Mouse (Mus musculus) right cerebral cortex, adult 2 months (tissue): Measurements from ENCODE around the gene Il15ra.

Experiments
- DNase-seq, 2 experiments: peaks; one replicate each; pipeline ENCODE4 v3.0.0; 2021 to 2022; ENCODE audit warnings: low spot score in 2 of 2

The Il15ra gene

DNA sequence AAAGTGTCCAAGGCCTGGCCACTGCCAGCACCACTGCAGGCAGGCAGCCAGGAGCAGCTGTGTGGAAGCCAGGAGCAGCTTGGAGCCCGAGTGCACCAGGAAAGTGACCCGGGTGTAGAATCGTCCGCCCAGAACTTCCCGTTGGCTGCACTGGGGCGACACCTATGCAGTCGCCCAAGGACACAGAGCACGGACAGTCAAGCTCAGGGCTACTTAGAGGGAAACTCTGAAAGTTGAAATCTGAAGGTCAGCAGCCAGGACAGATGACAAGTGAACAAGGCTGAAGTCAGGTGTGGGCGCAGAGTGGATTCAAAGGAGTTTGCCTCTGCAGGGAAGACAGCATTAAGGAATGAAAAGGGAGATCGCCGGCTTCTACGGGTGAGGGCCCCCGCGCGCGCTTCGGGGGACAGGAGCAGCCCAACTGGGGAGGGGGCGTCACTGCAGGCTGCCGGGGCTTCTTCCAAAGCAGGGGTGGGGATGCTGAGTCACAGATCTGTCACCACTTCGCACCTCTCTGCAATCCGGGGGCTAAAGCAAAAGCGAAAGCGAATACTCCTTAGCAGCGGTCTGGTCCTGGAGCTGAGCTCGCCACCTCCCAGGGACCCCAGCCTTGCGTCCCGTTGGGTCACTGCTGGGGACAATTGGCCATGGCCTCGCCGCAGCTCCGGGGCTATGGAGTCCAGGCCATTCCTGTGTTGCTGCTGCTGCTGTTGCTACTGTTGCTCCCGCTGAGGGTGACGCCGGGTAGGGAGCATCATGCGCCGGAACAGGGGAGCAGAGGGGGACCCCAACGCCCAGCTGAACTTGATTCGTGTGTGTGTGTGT is at the start of gene Il15ra:
Gene Il15ra (plus strand): TSS at position 90 of the 825 bp plus-strand sequence.
- DNase-seq = peak; percentile 63 to 69

DNA sequence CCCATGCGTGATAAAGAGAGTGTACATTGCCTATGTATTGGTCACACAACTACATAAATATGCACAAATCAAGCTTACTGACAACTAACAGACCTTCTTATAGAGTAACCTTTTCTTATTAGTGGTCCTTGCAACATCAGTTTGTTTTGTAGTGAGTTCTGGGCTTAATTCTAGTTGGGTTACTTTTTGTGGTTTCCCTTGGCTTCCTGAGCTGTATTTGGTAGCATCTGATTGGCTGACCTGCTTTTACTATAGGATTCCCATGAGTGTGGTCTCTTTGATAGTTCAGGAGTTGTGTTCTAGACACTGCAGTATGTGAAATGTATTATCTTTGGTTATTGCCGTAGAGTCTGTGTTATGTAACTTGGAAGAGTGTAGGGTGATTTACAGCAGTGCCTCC is 47.5 kb upstream of the Il15ra start:
- DNase-seq = no peak

DNA sequence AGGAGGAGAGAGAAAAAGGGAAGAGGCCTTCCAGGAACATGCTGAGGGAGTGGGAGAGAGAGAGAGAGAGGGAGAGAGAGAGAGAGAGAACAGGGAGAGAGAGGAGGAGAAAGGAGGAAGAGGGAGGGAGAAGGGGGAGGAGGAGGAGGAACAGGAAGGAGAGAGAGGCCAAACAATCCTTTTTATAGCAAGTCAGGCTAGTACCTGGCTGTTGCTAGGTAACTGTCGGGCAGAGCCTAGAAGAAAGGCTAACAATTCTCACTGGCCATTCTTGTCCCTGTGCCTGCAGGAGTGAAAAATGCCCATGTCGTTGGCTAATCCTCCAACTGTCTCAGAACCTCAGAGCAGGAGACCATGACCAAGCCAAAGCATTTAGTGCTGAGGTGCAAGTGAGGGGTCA is 45.8 kb upstream of the Il15ra start:
- peak in 1 of 2 experiments; percentile 24 for DNase-seq

DNA sequence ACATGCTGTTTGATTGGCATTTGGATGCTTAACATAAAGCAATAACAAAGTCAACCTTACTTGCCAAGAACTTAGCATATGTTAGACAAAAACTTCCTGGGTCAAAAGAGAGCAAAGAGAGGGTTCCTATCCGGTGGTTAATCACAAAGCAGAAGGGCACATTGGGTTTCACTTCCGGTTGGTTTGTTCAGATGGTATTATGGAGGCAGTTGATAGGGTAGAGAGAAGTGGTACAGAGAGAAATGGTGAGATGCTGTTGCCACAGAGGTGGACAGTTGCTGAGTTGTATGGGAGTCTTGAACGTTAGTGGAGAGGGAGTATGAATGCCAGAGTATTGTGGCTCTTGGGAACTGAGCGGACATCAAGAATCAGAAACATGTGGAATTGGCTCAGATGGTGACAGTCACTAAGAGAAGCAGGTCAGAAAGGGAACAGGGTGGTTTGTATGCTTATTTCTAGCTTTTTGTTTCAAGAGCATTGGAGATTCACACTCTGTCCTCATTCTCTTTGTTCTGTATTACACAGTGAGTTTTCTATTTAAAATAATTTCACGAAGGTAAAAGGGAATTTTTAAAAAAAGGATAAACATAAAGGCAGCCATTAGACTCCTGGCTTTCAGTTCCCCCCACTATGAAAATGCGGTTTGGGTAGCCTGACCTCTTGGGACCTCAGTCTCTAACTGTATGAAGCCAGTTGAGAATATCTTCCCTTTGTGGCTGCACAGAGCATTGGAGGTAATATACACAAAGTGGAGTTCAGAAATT is 42.8 kb upstream of the Il15ra start:
- no peak for DNase-seq

DNA sequence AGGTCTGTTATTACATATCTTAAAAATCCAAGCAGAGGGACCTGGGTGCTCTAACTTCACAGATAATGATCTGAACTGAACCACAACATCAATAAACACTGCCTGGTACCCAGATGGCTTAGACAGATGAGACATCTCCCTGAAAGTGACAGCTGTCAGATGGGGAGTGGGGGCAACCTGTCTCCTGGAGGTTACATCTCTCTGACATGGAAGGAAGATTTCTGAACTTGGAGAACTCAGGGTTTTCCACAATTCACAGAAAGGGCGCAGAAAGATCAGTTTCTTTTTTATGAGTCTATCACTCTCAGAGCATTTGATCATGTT is 42.2 kb upstream of the Il15ra start:
- DNase-seq = no peak

DNA sequence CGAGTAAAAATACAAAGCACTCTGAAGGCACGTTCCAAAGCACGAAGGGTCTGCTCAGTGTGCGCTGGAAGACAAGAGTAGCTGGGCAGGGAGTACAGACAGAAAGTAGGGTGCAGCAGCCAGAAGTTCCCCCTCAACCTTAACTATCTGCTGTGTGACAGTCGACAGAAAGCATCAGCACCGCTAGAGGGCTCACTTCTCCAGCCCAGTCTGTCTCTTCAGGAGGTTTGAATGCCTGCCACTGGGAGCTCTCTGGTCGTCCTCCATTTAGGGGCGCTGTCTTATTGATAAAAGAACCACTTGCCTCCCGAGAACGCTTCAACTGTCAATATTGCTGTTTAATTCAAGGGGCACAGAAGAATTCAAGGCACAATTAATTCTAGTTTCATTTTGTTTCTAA is 41.1 kb upstream of the Il15ra start:
- DNase-seq = peak; percentile 88 to 89

GRCm38 (mm10) chr2:11664367-11664766 is 40.7 kb upstream of the Il15ra start:
- DNase-seq = peak in 1 of 2 experiments; percentile 17

GRCm38 (mm10) chr2:11664806-11665205 is 40.3 kb upstream of the Il15ra start:
- no peak for DNase-seq

- no peak for DNase-seq
These were observed 39.8 kb upstream of the Il15ra start for GRCm38 (mm10) chr2:11665326-11665725.

- DNase-seq = no peak
These were observed 32.9 kb upstream of the Il15ra start for GRCm38 (mm10) chr2:11672144-11672543.

DNA sequence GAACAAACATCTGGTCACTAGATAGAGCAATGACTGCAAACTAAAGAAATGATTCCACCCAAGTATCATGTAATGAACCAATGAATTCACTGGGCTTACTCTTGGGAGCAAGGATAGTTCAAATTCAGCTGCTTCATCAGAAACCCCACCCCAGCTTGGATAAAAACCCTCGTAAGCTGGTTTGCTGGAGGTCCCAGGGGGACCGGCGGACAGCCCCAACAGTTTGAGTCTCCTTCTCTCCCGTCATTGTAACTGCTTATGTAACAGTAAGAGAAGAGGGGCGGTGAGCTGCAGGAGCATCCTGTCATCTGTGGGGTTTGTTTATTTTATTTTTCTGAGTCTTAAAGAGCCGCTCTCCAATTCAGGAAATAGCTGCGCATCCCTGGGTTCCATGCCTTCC is 25.5 kb upstream of the Il15ra start:
- no peak for DNase-seq

GRCm38 (mm10) chr2:11682712-11683111 is 22.4 kb upstream of the Il15ra start:
- no peak for DNase-seq

DNA sequence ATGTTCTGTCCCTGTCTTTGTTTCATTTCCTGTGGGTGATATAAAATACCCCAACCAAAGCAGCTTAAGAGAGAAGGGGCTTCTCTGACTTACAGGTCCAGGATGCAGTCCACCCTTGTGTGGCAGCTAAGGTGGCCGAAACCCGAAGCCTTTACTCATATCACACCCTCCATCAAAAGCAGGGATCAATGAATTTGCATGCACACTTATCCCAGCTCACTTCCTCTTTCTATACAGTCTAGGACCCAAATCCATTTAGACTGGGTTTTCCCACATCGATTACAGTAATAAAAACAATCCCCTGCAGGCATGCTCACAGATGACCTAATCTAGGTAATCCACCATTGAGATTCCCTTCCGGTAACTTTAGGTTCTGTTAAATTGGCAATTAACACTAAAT is 18.6 kb upstream of the Il15ra start:
- no peak for DNase-seq

DNA sequence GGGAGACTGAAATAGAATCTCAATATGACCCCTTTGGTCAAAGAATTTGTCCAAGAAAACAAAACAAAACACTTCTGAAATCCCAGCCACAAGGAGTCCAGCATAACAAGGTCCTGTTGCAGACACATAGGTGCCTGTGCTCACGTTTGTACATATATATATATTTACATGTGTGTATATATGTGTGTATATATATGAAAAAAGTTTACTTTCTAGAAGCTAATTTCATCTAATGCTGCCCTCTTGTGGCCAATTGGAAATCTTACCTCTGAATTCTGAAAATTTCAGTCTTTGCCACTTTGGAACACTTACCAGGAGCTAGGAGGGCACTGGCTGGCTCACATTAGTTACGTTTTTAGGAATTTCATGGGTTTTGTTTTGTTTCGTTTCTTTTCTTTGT is 17.7 kb upstream of the Il15ra start:
- DNase-seq = peak in 1 of 2 experiments; percentile 36

- no peak for DNase-seq
These were observed 14.7 kb upstream of the Il15ra start for GRCm38 (mm10) chr2:11690201-11690890.

- no peak for DNase-seq
These were observed 11.7 kb upstream of the Il15ra start for GRCm38 (mm10) chr2:11693352-11693751.

DNA sequence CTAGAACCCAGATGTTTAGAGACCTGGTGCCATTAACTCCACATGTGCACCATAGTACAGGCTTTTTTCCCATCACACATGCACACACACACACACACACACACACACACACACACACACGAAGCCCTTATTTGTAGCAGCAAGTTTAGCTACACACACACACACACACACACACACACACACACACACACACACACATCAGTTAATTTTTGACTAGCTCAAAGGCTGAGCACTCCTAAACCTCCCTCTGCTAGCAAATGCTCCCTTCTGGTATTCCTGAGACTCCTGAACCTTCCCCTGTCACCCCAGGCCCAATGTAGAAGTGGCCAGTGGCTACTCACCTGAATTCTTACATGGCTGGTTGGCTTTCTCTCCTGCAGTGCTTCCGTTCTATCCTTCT is 11.0 kb upstream of the Il15ra start:
- no peak for DNase-seq

DNA sequence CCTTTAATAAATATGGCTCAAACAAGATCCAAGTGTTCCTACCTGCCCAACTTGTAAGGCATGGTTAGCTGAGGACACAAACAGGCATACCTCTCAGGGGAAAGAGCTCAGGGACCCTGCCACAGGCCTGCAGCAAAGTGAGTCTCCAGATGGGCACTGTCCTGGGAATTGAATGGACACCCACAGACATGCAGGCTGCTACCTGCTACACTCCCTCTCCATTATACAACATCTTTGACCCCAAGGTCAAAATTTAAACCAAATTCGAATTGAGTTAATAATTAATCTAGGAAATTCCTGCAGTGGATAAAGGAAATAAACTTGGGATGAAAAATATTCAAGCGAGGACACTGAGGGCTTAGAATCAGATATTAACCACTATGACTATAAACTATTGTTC is 9.2 kb upstream of the Il15ra start:
- no peak for DNase-seq

DNA sequence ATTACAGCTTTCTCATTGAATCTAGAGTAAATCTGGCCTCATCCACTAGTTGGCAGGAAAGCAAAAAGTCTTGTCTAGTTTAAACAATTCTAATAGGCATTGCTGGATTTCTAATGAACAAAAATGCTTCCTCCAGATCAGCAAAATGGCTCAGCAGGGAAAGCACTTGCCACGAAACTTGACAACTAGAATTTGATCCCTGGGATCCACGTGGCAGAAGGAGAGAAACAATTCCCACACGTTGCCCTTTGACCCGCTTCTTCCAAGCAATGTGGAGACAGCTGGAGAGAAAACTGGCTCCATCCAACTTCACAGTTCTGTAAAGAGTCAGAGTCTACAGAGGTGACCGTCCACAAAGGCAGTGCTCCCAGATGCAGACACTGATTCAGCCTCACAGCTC is 6.1 kb upstream of the Il15ra start:
- DNase-seq = no peak

DNA sequence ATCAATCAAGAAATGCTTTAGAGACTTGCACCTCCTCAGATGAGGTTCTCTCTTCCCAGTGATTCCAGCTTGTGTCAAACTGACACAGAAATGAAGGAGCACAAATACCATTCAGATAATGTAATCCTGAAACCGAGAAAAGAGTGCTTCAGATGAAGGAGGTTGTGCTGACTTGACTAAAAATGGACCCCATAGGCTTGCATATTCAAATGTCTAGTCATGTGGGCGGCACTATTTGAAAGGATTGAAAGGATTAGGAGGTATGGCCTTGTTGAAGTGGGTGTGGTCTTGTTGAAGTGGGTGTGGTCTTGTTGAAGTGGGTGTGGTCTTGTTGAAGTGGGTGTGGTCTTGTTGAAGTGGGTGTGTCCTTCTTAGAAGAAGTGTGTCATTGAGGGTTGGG is 5.2 kb upstream of the Il15ra start:
- DNase-seq = no peak

DNA sequence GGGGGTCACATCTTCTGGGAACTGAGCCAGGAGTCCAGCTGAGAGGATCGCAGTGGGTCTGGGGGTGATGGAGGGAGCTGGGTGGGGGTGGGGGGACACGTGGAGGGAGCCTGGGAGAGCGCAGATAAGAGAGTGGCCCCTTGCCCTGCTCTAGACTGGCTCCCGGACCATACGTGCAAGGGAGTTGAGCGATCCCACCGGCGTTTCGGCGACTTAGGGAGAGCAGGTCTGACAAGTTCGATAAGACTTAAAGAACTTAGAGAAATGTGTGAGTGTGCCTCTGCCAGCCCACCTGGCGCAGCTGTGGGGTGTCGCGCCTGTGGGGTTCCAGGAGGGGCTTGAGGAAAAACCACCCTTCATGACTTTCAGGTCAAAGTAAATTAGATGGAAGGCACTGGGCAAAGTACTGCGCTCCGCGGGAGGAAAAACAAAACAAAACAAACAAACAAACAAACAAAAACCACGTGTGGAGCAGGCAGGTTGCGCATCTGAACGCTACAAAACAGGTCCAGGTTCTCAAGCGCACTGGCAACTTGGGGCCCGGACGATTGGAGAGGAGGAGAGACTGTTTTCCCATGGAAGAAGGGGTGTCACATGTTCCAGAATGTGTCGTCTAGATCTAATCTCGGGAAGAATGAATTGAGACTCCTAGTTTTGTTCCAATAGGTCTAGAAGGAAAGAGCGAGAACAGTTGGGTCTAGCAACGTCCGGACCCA is 1.1 kb downstream of the Il15ra start:
- no peak for DNase-seq

DNA sequence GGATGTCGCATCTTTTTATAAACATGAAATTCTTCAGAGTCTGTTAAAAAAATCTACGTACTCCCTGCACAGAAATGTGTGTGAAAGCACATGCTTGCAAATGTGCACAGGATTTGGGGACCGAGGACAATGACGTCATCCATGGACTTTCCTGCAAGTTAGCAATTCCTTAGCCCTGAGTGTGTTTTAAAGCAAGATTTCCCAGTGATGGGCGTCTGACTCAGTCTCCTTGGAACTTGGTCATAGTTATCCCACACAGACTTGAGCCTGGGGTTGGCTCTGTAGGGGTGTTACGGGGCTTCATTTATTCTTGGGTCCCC is 1.6 kb downstream of the Il15ra start:
- DNase-seq = peak; percentile 29 to 35
